Mouse (Mus musculus): ENCODE measurements at regions not wholly inside any gene's neighbourhood (a gene's known extent, or its start where the extent isn't known, plus 50 kb on each side); places are given as distances from the start of the nearest gene placed in this dataset.
A peak's percentile ranks its signal among the peaks of the same experiment; 100 is the strongest.

DNA sequence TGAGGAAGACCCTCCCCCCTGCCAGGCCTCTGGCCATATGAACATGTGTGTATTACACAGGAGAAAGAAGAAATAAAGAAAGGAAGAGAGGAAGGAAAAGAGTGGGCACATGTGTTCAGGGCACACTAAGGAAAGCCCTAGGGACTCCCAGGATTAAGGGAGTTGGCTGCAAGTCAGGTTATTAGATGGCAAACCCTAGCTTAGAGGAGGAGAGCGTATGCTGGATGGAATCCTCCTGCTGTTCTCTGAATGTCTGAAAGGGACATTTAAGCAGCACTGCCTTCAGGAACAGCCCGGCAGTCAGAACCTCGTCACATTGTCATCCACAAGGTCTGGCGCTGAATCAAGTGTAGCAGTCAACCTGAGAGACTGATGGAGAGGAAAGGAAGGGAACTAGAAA lies 98.1 kb upstream of the Ppp1r26 start:
- no peak for DNase-seq (ENCODE audit: extremely low spot score in 1 of 2, low spot score in 1 of 2)

- no peak for DNase-seq (ENCODE audit: extremely low spot score in 1 of 2, low spot score in 1 of 2)
These were observed 96.7 kb upstream of the Ppp1r26 start for GRCm38 (mm10) chr2:28349911-28350310.

- DNase-seq (ENCODE audit: extremely low spot score in 1 of 2, low spot score in 1 of 2) = peak in 1 of 2 experiments; percentile 56
These were observed 95.2 kb upstream of the Ppp1r26 start for GRCm38 (mm10) chr2:28351445-28351844.

GRCm38 (mm10) chr2:28352903-28353302 lies 93.7 kb upstream of the Ppp1r26 start:
- no peak for DNase-seq (ENCODE audit: extremely low spot score in 1 of 2, low spot score in 1 of 2)

DNA sequence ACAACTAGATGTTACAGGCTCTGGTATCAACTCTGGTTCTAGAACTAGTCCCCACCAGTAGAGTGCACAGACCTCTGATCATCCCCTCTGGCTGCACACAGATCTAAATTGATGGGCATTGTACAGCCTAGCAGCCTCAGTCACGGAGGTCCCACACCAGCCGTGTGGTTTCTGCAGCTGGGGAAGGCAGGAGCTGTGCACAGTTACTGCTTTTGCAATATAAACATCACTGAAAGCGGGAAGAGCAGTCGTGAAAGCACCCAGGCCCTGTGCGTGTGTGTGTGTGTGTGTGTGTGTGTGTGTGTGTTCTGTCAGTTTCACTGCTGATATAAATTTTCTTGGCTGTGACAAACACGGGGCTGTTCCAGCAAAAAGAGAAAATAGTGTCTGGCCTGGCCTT lies 84.4 kb upstream of the Ppp1r26 start:
- DNase-seq (ENCODE audit: extremely low spot score in 1 of 2, low spot score in 1 of 2) = no peak

DNA sequence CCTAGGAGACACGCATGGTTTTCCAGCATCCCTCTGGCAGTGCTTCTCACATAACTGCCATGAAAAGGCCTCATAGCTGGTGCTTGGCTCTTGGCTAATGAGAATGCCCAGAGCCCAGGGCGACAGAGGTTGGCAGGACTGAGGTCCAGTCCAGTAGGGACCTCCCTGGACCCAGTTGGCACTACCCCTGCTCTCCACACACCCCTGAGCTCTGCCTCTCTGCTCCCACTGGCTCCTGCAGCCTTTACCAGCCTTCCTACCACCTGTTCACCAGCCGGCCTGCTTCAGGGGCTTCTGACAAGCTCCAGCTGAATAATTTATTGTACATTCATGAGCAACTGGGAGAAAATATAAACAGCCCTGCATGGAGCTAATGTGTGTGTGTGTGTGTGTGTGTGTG lies 82.0 kb upstream of the Ppp1r26 start:
- DNase-seq (ENCODE audit: extremely low spot score in 1 of 2, low spot score in 1 of 2) = no peak

DNA sequence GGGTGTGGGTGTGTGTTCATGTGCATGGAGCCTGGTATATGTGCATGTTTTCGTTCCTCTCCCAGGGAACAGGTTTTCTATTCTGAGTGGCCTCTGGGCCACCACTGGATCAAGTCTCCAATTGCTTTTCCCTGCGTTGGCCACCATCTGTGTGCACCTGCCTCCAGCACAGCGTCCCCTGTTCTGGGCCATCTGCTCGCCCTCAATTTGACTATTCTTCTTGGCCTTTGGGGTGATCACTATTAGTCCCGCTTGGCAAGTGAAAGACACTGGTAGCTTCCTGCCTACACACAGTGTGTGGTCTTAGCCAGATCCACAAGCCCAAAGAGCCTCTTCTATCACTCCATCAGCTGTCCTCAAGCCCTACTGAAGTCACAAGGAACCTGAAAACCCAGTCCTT lies 80.8 kb upstream of the Ppp1r26 start:
- DNase-seq (ENCODE audit: extremely low spot score in 1 of 2, low spot score in 1 of 2) = no peak

GRCm38 (mm10) chr2:28374838-28375237 lies 71.8 kb upstream of the Ppp1r26 start:
- peak in 1 of 2 experiments; percentile 84 for DNase-seq (ENCODE audit: extremely low spot score in 1 of 2, low spot score in 1 of 2)

- DNase-seq (ENCODE audit: extremely low spot score in 1 of 2, low spot score in 1 of 2) = peak in 1 of 2 experiments; percentile 67
These were observed 68.4 kb upstream of the Ppp1r26 start for GRCm38 (mm10) chr2:28377948-28378822.

GRCm38 (mm10) chr2:28382051-28382802 lies 64.4 kb upstream of the Ppp1r26 start:
- DNase-seq (ENCODE audit: extremely low spot score in 1 of 2, low spot score in 1 of 2) = no peak

DNA sequence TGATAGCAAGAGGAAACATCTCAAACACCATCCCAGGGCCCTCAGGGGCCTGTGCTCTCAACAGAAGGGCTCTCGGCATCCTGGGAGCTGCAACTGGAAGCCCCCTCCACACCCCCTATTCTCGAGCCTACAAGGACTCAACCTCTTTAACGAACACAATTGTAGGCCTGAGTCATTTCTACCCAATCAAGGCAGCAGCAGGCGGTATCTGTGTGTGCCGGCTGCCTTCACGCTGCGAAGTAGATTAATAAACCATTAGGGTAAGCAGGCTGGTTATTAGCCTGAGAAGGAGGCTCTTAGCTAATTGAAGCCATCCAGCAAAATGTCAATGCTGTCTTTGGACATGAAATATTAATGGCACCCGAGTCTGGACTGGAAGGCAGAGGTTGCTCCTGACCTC lies 61.7 kb upstream of the Ppp1r26 start:
- DNase-seq (ENCODE audit: extremely low spot score in 1 of 2, low spot score in 1 of 2) = no peak

- no peak for DNase-seq (ENCODE audit: extremely low spot score in 1 of 2, low spot score in 1 of 2)
These were observed 59.8 kb upstream of the Ppp1r26 start for GRCm38 (mm10) chr2:28386784-28387183.

- DNase-seq (ENCODE audit: extremely low spot score in 1 of 2, low spot score in 1 of 2) = peak; percentile 81 to 85
These were observed 59.2 kb upstream of the Ppp1r26 start for GRCm38 (mm10) chr2:28387422-28387836.

GRCm38 (mm10) chr2:28387926-28388325 lies 58.7 kb upstream of the Ppp1r26 start:
- DNase-seq (ENCODE audit: extremely low spot score in 1 of 2, low spot score in 1 of 2) = no peak

DNA sequence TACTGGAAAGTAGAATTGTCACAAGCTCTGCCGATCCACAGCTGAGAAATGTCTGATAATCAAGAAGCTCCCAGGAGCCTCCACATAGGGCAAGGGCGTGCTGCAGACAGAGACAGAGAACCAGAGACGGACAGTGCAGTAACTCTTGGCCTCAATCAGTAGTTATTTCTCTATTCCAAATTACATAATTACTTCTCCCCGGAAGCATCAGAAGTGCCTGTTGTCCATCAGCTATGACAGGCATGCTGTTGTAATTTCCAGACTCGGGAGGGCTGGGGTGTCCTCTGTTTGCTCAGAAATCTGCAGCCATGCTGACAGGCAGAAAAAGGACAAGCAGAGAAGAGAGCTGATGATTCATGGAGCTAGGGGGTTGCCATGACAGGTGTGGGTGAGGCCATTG lies 56.9 kb upstream of the Ppp1r26 start:
- DNase-seq (ENCODE audit: extremely low spot score in 1 of 2, low spot score in 1 of 2) = no peak

- no peak for DNase-seq (ENCODE audit: extremely low spot score in 1 of 2, low spot score in 1 of 2)
These were observed 51.2 kb upstream of the Ppp1r26 start for GRCm38 (mm10) chr2:28395391-28395790.
